Mouse (Mus musculus) v-Abl transformed pro-B cells (cell line): ENCODE data around the gene Cdc42ep2.

Experiments
- in situ Hi-C, 2 experiments: fragments of 400-800 bp; cut with MboI; formaldehyde crosslinking; loops; one replicate each; pipeline ENCODE4 v1.15.1; 2025; ENCODE audit not compliant: unreplicated experiment in 2 of 2

Gene Cdc42ep2

DNA sequence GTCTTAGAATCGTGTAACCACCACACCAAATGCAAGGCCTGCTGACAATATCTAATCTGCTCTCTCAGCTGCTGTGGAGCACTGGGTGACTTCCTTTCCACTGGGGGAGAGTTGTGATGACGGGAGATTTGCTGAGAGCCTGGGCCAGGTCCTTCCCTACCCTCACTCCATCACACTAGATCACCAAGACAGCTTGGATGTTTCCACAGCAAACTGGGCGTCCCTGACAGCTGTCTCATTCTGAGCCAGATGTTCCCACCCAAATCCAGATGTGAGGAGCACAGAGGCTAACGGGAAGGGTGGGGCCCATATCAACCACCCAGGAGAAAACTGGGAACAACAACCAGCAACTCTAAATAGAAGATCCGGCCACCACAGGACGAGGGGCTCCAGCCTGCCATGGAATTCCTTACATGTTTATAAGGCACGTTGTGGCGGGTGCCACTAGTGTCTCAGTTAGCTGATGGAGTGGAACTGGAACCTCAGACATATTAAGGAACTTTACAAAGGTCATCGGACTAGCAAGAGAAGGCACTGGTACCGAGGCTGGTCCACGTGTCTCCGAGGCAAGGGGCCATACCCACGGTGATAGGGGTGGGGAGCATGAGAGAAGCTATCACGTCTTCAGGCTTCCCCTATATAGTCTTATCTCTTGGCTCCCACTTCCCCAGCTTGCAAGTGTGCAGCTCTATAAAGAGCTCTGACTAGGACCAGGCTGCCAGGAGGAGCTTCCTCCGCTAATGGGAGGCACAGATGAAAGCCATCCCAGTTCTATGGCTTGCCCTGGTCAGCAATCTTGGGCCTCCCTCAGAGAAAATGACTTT, 2.3 kb downstream of the Cdc42ep2 start:
- in situ Hi-C loops, result loop anchor here (5.0 kb wide), 2 partner anchors 35 to 95 kb away; partner anchors contain the start of gene Capn1 (in 1 of the 2)

DNA sequence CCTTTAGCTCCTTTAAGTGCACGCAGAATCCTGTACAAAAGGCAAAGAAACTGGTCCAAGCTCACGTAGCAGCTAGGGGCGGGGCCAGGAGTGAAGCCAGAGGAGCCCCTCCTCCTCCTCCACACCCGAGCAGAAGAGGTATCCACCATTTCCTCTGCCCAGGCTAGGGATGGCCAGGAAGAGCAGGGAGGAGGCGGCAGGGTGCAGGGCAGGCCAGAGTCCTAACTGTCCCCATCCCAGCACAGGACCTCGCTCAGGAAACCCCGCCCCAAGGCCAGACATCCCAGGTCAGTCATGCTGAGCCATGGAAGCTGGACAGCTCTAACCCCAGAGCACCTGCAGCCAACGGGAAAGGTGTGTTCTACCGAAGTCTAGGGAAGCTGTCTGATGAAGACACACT, 2.9 kb downstream of the Cdc42ep2 start:
- in situ Hi-C loops, result loop anchor here (5.0 kb wide), 2 partner anchors 36 to 96 kb away; partner anchors contain the start of gene Capn1 (in 1 of the 2)

DNA sequence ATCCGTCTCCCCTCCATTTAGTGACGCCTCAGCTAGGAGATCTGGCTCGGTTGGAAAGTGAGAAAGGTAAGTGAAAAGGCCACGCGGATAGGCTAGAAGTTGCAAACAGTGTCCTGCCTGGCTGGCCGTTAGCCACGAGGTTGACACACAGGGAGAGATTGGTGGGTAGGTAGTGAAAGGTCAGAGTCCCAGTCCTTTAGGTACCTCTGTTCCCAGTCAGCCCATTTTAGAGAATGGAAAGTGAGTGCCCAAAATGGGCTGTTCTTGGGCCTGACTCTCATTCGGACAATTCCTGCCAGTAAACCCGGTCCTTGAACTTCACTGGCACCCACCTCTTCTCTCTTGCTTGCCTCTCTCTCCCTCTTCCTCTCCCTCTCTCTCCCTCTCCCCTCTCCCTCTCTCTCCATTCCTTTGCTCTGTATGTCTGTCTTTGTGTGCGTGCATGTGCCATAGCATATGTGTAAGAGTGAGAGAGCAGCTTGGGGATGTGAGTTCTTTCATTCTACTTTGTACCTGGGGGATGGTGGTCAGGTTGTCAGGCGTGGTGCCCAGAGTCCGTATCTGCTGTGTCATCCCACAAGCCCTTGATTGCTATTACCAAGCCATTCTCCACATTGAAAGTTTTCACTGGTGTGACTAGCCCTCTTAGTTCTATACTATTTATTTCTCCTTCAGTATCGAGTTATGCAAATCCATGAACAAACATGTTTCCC, 11.5 kb downstream of the Cdc42ep2 start, which contains the start of gene Dpf2:
Gene Dpf2 (minus strand): TSS at position 4 of the 713 bp plus-strand sequence.
- in situ Hi-C loops, result no loop called here

DNA sequence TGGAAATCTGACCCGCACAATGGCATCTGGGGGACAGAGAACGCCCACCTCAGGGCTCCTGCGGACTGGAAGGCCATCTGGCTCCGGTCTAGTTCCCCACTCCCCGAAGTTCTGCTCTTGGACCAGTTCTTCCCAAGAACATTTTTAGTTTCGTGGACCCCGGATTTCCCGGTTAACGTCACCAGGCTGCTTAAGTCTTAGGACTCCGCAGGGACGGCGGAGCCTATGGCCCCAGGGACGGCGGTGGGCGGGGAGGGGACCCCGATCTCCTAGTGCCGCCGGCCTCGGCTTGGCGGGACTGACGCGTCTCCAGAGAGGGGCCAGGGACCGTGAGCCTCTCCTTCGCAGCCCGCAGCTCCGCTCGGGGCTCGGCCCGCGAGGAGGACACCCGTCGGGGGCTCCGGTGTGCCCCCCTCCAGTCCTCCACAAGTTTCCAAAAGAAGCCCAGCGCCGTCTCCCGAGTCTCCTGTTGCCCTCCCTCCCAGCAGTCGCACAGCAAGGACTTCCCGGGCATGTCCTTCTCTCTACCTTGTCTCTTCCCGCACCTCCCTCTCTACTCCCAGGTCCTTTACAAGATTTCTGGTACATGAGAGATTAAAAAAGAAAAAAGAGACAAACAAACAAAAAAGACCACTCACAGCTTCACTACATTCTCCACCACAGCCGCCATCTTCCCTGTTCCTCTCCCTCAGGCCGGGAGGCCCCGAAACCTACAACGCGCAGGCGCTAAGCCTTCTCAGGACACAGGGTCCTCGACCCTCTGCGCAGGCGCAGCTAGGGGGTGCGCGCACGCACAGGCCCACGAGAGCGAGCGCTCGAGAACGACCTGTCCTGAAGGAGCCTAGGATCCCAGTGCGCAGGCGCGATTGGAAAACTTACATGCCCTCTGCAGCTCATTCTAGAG, 12.3 kb downstream of the Cdc42ep2 start:
- in situ Hi-C loops, result no loop called here

DNA sequence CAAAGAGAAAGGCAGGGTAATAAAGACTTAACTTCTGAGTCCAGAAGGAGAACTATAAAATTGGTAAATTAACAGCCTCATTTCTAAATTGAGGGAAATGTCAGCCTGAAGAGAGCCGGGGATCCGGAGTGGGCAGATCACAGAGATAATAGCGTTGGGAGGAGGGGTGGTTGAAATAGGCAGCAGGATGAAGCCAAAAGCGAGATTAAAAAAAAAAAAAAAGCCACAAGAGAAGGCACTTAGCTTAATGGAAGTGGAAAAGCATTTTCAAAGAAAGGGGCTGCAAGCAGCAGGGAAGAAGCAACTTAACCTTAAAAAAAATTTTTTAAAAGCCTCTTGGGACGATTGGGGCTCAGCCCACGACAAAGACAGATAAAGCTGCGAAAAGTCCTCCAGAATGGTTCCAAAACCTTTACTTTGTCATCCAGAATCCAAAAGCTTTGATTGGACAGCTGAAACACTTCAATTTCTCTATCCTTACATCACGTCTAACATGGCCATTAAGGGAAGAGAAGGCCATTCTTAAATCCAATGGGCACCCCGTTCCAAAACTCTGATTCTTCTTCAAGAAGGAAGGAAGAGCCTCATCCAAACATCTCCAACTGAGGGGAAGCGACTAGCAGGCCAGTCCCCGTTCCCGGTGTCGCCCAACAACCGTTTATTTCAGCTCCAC, 13.1 kb downstream of the Cdc42ep2 start:
- in situ Hi-C loops, result no loop called here

DNA sequence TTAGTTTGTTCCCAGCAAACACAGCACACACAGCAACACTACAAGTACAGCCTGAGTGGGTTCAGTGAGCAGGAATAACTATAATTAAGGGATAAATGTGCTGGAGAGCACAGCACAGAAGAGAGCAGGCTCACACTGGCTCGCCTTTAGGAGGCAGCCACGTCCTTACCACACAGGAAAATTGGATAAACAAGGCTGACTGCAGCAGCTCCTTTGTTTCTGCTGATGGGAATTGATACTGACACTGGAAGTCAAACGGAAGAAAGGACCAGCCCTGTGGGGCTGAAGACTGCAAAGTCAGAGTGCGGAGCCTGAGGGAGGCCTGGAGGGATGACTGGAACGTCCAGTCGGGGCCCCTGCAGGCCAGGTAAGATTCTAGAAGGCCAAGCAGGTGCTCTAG, 14.4 kb downstream of the Cdc42ep2 start:
- in situ Hi-C loops, result no loop called here

DNA sequence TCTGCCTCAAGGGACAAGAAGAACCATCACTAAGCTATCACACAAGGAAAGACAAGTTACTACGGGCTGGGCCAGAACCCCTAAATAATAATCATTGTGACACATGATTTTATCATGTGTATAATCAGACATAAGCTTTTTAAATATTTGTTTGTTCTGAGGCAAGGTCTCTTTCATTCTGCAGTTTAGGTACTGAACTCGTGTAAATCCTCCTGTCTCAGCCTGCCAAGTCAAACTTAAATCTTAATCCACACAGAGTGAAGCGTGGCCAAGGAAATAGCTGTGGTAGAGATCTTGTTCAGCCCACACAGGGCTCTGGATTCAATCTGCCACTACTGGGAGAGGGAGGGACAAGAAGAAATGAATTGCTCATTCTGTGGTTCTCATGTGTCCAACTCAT, 17.3 kb downstream of the Cdc42ep2 start:
- in situ Hi-C loops, result no loop called here

DNA sequence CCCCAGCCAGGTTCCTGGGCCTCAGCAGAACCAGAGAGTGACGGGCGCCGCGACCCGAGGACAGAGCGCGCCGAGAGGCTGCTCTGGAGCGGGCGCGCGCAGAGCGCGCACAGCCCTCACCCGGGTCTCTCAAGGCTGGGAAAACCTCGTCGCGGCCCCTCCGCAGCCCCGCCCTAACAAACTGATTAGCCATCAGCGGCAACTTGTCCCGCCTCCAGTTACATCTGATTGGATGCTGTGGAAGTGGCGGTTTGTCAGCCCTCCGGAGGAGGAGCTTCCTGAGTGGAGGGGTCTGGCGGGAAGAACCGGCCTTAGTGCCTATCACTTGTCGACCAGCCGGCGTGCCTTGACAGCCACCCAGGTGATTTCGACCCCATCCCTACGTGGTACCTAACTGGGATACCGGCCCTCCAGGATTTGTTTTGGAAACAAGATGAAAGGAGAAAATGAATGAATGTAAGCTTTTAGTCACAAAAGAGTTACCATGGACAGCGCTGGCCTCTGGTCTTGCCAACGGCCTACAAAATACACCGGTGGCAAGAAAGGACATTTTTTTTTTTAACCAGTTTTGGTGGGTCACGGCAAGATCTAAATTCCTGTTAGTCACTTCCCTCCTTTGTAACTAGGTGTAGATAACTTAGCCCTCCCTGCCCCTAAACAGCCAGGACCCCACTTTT, 30.5 kb downstream of the Cdc42ep2 start, which contains the start of gene Tigd3:
Gene Tigd3 (minus strand): TSS at position 148 of the 677 bp plus-strand sequence.
- in situ Hi-C loops, result no loop called here

DNA sequence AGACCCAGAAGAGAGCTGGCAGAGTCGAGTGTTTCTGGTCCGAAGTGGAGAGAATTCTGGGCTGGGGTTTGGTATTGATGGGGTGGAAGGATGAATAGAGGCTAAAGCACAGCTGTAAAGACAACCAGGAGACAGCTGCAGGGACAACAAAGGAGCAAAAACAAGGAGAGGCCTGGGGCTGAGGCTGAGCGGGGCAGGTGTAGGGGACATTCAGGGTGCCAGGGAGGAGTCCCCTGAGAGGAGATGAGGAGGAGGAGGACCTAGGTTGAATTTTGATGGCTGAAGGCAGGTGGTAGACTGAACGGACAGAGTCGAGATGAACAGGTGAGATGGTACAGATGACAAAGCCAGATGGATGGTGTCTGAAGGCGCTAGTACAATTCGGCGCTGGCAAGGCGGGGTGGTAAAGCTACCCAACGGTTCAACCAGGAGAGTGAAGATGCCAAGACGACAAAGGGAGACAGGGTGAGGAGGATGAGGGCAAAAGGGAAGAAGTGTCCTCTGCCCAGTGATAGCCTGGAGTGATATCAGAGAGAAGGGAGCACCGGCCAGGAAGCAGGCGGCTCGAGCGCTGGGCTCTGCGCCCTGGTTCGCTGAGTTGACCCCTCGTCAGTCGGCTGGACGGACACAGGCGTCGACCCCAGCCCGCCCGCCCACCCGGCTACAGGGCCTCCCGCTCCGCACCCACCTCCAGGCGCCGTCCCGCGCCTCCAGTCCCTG, 31.2 kb downstream of the Cdc42ep2 start:
- in situ Hi-C loops, result no loop called here

DNA sequence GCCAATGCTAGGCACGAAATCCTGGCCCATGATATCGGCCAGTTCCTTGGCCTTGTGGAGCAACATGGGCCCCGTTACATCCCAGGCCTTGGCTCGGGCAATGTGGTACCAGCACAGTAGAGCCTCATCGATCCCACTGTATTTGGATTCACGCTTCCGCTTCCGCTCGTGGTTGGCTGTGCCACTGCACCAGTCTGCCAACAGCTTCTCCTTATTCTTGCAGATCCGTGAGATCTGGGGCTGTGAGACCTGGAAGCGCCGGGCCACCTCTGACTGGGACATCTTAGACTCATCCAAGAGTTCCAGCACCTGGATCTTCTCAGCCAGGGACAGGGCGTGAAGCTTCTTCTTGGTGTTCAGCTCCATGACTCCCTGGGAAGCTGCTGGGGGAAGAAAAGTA, 31.9 kb downstream of the Cdc42ep2 start:
- in situ Hi-C loops, result no loop called here

DNA sequence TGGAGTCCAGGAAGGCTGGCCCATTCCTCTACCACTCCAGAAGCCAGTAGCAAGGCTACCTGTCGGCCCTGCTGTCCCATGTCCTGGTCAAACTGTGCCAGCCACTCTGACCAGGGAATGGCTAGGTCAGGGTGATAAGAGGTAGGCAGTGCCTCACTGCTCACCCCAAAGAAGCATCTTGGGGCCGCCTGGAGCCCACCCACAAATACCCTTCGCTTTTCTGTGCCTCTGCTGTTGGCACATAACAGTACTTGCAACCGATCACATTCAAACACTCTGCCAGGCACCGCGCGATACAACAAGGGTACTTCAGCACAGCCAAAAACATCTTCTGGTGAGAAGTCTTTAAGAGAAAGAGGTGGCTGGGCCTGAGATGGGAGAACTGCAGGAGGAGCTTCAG, 32.4 kb downstream of the Cdc42ep2 start:
- in situ Hi-C loops, result no loop called here

DNA sequence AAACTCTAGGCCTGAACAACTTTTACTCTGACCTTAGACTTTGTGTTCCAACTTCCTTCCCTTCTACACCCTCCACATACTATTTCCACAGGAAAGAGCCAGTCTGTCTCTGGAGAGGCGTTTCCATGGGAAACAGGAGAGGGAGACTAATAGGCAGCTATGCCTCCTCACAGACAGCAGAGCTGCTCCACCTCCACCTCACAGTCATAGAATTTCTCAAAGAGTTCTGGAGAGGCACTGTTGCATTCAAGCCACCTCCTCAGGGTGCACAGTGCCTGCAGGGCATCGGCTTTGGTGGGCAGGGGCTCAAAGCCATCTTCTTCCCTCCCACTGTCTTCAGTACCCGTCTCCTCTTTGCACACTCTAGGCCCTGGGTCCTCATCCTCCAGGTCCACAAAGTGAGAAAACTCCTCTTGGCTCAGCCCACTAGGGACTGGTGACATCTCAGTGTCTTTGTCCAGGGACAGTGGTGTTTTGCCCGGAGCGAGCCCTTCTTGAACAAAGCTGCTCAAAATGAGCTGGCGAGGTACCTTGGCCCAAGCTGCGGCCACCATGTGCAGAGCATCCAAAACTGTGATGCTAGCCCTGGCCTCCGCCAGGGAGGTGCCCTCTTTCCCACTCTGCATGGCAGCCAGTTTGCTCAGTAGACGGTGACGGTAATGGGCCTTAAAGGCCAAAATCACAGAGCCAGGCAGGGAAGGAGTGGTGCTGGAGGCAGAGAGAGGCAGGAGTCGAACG, 32.9 kb downstream of the Cdc42ep2 start:
- in situ Hi-C loops, result no loop called here

DNA sequence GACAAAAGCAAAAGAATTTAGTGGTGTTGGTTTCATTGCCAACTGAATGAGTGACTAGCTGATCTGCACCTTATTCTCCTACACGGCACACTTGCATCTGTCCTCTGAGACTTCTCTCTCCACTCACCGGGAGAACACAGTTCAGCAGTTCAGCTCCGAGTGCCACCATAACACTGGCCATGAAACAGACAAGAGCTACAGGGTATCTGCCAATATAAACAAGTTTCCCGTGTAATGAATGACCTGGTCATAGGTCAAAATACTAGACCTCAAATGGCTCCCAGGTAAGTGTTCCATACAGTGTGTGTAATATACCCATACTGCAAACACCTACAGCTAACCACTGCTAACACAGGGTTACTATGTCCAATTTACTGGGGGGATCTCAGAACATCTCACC, 35.4 kb downstream of the Cdc42ep2 start:
- in situ Hi-C loops, result loop anchor here (5.0 to 10.0 kb wide), 2 partner anchors 37 to 364 kb away; no protein-coding TSS in a partner anchor

DNA sequence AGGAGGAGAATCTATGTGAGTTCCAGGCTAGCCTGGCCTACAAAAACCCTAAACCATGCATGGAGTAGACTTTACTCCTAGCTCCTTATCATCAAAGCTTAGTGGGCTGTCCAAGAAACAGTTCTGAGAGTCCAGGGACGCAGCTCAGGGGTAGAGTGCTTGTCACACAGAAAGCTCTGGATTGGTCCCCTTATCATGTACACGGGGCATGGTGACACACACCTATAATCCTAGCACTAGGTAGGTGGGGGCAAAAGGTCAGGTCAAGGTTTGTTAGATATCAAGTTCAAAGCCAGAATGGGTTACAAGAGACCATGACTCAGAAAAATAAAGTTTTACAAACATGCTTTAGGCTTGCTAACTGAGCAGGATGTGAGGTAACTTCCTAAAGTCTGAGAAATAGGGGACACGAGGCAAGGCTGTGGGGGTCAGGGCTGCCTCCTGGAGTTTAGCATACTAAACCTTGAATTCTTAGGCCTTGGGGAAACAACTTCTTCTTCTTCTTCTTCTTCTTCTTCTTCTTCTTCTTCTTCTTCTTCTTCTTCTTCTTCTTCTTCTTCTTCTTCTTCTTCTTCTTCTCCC, 37.3 kb downstream of the Cdc42ep2 start:
- in situ Hi-C loops, result loop anchor here (5.0 to 10.0 kb wide), 2 partner anchors 35 to 363 kb away; no protein-coding TSS in a partner anchor

DNA sequence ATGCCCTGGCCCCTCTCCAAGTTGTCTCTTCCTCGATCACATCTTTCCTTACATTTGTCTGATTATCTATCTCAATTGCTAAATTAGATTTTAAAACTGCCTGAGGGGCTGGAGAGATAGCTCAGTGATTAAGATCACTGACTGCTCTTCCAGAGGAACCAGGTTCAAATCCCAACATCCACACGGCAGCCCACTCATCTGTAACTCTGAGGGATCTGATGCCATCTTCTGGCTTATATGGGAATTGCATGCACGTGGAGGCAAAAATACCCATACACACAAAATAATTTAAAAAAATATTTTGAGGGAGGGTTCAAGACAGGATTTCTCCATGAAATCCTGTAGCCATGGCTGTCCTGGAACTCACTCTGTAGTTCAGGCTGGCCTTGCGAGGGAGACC, 38.8 kb downstream of the Cdc42ep2 start:
- in situ Hi-C loops, result loop anchor here (5.0 to 10.0 kb wide), 2 partner anchors 34 to 361 kb away; no protein-coding TSS in a partner anchor

DNA sequence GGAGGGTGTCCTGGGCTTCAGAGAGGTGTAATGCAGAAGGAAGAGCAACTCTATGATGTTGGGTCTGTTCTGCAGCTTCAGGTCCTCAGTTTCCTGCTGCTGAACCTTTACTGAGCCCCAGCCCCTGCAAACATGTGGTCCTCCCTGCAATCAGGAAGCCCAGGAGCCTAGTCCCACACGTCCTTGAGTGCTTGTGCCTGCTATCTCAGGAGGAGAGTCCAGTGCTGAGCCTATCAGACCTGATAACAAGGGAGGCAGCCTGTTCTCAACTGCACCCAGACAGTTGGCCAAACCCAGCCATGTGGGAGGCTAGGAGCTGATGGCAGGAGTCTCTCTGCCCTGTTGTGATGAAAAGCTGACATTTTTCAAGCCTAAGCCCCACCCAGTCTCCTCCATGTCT, 40.7 kb downstream of the Cdc42ep2 start:
- in situ Hi-C loops, result loop anchor here in 1 of 2 experiments (10.0 kb wide), 1 partner anchor 359 kb away; no protein-coding TSS in a partner anchor

DNA sequence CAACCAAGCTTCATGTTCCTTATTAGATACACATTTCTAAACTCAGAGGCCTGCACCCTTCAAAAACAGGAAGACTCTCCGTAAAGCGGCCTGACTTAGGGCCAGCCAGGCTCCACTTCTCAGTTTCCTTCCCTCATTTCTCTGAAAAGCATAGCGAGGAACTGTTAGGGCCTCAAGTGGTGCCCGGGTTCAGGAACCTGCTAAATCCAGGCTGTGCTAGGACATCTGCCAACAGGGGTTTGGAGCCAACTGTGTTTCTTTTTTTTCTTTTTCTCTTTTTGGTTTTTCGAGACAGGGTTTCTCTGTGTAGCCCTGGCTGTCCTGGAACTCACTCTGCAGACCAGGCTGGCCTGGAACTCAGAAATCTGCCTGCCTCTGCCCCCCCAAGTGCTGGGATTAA, 42.5 kb downstream of the Cdc42ep2 start:
- in situ Hi-C loops, result loop anchor here in 1 of 2 experiments (10.0 kb wide), 1 partner anchor 357 kb away; no protein-coding TSS in a partner anchor
